Mouse (Mus musculus) liver, postnatal 0 days (tissue): ENCODE results near the gene Vac14. TPM values are rescaled to one million over a fixed set of nuclear protein-coding genes. Genes with fewer than 3 reads are reported as not detected.
"Not testable (repeated sequence)": the region's sequence is repeated elsewhere in the genome, so short reads cannot be mapped to it uniquely, and the experiment has no call there.

ENCODE experiments used
- ATAC-seq: fragments of 200-750 bp; cut with Nextera tagmentation; 2 replicates; pipeline ENCODE4 v1.8.0; 2017; ENCODE audit warnings: mild to moderate bottlenecking, moderate library complexity
- DNase-seq: peaks from one replicate; pipeline ENCODE4 v3.0.0-alpha.2; 2016
- H3K27ac ChIP-seq: fragments of 300-500 bp; sonication (generic); 2 replicates; pipeline ENCODE4 v1.5.1; 2014; ENCODE audit warnings: antibody characterized with exemption, moderate library complexity, mild to moderate bottlenecking, low read depth
- H3K27me3 ChIP-seq: fragments of 300-500 bp; sonication (generic); 2 replicates; pipeline ENCODE4 v1.6.1; 2014; ENCODE audit warnings: low read length, control low read depth, mixed read lengths; ENCODE audit not compliant: insufficient read depth
- H3K36me3 ChIP-seq: fragments of 300-500 bp; sonication (generic); replicated peaks from 2 replicates; pipeline ENCODE4 v1.6.1; 2014; ENCODE audit warnings: mild to moderate bottlenecking, control low read depth, low read length, moderate library complexity, mixed read lengths; ENCODE audit not compliant: insufficient read depth
- H3K4me1 ChIP-seq: fragments of 300-500 bp; sonication (generic); 2 replicates; pipeline ENCODE4 v1.6.1; 2014; ENCODE audit warnings: antibody characterized with exemption, mild to moderate bottlenecking, control low read depth; ENCODE audit not compliant: insufficient read depth
- H3K4me2 ChIP-seq: fragments of 300-500 bp; sonication (generic); 2 replicates; pipeline ENCODE4 v1.6.1; 2014; ENCODE audit warnings: low read depth, mild to moderate bottlenecking, low read length, moderate library complexity, mixed read lengths
- H3K4me3 ChIP-seq: fragments of 300-500 bp; sonication (generic); 2 replicates; pipeline ENCODE4 v1.5.1; 2014; ENCODE audit warnings: low read depth, low read length
- H3K9ac ChIP-seq: fragments of 300-500 bp; sonication (generic); replicated peaks from 2 replicates; pipeline ENCODE4 v1.6.1; 2014; ENCODE audit warnings: mild to moderate bottlenecking, moderate library complexity
- H3K9me3 ChIP-seq: fragments of 300-500 bp; sonication (generic); 2 replicates; pipeline ENCODE4 v1.6.1; 2016; ENCODE audit warnings: mild to moderate bottlenecking, control low read depth, low read length, mixed read lengths
- CTCF ChIP-seq: sonication (generic); IDR thresholded peaks from 2 replicates; pipeline ENCODE4 v1.5.1; 2016; ENCODE audit warnings: antibody characterized with exemption, low read depth
- EP300 ChIP-seq: IDR thresholded peaks from 2 replicates; pipeline ENCODE4 v1.6.1; 2016; ENCODE audit warnings: antibody characterized with exemption, low read depth, mild to moderate bottlenecking
- WGBS: fragments of 180-500 bp; shearing (Covaris S2); extraction: QIAGEN DNeasy Blood & Tissue Kit; methylation state at CpG from one replicate; pipeline ENCODE4 v1.1.7; 2014; ENCODE audit not compliant: insufficient replicate concordance; 5-methylcytosine and 5-hydroxymethylcytosine counted together
- polyA plus RNA-seq: library from polyadenylated mRNA; unstranded; fragments of >200 nt; fragmentation: Nextera tagmentation; extraction: Ambion mirVana; gene quantifications from 2 replicates; pipeline ENCODE4 v1.2.1, GENCODE M21; 2015

Gene Vac14
- polyA plus RNA-seq, 1 experiment from 2014 or later = 5.5 TPM

DNA sequence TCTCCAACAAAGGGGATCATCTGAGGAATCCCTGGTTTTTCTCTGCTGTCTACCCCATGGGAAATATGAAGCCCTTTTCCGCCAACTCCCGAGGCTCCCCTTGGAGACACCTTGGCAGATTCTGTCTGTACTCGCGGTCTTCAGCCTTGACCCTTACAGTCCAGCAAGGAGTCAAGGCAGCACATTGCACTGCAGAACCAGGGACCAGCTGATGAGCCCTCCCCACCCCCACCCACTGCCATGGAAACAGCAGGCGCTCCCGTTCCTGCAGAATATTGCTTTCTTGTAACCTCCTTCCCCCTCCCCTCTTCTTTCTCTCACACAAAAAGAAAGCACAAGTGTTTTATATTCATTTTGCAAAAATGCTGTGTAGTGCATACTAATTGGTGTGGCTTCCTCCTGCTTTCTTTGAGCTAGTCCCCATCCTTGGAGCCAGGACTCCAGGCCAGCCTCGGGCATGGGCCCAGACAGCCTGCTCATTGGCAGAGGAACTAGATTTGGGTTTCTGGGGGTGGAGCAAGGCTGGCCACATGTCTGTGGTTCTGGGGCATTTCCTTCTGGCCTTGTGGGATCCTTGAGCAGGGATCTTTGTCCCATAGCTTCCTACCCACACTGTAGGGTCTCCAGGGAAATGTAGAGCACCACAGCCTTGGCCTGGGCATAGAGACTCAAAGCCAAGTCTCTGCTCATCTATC lies 46.0 kb downstream of the Vac14 start:
- Histone ChIP-seq H3K4me3 (no peak overlapping the region), H3K27me3 (no peaks in the 10 kb centered on the region), H3K36me3 (peaks cover 10% of the 10 kb centered on the region; the same call in 1 of the 2 replicates), H3K27ac (no peak overlapping the region), H3K4me1 (no peaks in the 10 kb centered on the region), H3K9me3 (no peaks in the 10 kb centered on the region), H3K4me2 (no peak overlapping the region), H3K9ac (no peak overlapping the region)
- DNase-seq (no peak), ATAC-seq (no peak)
- WGBS = 72% methylated on average over 7 of the region's 7 CpGs
- TF ChIP-seq CTCF (no peak), EP300 (no peak)

DNA sequence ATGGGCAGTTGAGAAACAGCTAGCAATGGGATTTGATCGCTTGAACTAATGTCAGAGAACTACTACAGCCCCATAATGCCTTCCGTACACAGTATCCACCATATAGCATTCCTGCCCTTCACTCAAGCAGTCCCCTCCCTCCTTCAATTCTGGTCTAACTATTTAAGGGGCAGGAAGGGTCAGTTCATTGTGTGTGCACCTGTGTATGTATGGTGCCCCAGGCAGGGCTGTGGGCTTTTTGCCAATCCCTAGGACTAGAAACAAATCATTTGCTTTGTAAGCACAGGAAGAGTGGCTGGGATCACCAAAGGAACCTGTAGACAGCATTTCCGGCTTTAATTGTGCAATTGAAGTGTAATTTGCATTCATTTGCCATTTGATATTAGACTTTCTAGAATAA lies 46.6 kb downstream of the Vac14 start:
- ATAC-seq (no peak), DNase-seq (no peak)
- H3K9me3 ChIP-seq = no peaks in the 10 kb centered on the region
- H3K4me3 ChIP-seq = no peak overlapping the region
- no peak overlapping the region for H3K27ac ChIP-seq
- H3K4me1 ChIP-seq = no peaks in the 10 kb centered on the region
- H3K9ac ChIP-seq = no peak overlapping the region
- H3K4me2 ChIP-seq = no peak overlapping the region
- TF ChIP-seq CTCF (no peak), EP300 (no peak)
- peaks cover 10% of the 10 kb centered on the region; the same call in 1 of the 2 replicates for H3K36me3 ChIP-seq
- WGBS = 78% methylated on average over 3 of the region's 3 CpGs
- no peaks in the 10 kb centered on the region for H3K27me3 ChIP-seq

DNA sequence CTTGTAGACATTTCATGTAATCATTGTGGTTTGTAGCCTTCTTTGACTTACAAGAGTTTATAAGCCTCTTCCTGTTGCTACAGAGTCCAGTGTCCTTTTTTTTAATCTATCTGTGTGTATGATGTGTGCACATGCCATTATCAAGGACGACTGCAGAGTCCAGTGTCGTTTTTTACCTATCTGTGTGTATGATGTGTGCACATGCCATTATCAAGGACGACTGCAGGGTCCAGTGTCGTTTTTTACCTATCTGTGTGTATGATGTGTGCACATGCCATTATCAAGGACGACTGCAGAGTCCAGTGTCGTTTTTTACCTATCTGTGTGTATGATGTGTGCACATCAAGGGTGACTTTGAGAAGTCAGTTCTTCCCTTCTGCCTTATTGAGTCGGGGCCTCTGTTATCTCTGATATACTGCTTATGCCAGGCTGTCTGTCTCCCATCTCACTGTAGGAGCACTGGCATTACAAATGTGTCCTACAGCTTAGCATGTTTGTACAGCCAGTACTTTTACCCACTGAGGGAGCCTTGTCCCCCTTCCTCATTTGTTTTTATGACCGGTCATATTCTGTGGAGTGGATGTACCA lies 49.3 kb downstream of the Vac14 start:
- not testable (repeated sequence) for ATAC-seq, H3K27ac ChIP-seq, H3K4me3 ChIP-seq, H3K4me1 ChIP-seq, H3K27me3 ChIP-seq, H3K9me3 ChIP-seq, H3K4me2 ChIP-seq, DNase-seq, H3K9ac ChIP-seq, H3K36me3 ChIP-seq
- WGBS = 53% methylated on average over 8 of the region's 8 CpGs

DNA sequence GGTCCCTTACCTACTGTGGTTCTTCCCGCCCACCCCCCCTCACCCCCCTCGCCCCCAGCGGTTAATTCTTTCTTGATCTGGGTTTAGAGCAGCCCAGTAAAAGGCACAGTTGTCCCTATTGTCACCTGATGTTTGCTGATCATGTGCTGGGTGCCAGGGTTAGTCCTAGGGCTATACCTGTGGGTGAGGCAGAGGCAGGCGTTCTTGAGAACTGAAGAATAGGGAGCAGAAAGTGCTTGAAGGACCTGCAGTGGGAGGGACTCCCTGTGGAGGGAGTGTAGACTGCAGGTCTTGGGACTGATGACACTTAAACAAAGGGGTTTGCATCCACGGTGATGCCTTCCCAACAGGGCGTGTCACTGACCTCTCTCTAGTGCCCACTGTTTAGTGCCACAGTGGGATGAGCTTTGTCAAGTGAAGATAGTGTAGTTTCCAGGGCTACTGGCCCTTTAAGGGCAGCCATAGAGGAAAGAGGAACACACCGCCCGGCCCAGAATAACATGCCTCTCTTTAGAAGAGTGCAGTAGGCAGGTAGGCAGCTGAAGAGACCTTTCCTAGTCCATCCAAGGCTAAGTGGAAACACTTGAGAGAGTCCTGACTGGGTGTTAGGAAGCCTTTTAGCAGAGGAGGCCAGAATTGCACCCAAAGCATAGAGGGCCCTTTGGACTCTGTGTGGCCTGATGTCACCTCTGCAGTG lies 51.7 kb downstream of the Vac14 start:
- Histone ChIP-seq H3K4me2 (no peak overlapping the region), H3K9ac (no peak overlapping the region), H3K4me1 (no peaks in the 10 kb centered on the region), H3K27ac (no peak overlapping the region), H3K4me3 (no peak overlapping the region), H3K27me3 (no peaks in the 10 kb centered on the region), H3K36me3 (peaks cover 13% of the 10 kb centered on the region; the same call in 1 of the 2 replicates), H3K9me3 (no peaks in the 10 kb centered on the region)
- TF ChIP-seq EP300 (no peak), CTCF (no peak)
- ATAC-seq (no peak), DNase-seq (no peak)
- WGBS = 48% methylated on average over 8 of the region's 8 CpGs

DNA sequence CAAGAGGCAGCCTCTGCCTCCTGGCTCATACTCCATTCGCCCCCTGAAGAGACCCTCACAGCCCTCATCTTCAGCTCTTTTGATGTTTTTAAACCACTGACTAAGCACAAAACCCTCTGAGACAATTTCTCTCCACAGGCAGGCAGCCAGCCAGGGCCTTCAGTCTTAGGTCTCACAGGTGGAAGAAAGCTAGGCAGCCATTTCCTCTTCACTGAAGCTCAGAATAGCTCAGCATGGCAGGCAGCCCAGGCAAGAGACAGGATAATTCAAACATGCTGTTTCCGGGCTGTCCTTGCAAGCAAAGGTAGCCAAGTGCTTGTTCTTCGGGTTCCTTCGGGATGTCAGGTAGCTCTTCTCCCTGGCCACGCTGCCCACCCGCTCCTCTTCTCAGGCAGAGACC lies 52.9 kb downstream of the Vac14 start:
- no peak overlapping the region for H3K9ac ChIP-seq
- H3K36me3 ChIP-seq = peaks cover 13% of the 10 kb centered on the region
- H3K27me3 ChIP-seq = no peaks in the 10 kb centered on the region
- H3K27ac ChIP-seq = peak overlapping the region; percentile 34; the same call in 1 of the 2 replicates
- ATAC-seq (no peak), DNase-seq (no peak)
- H3K4me2 ChIP-seq = no peak overlapping the region
- no peak overlapping the region for H3K4me3 ChIP-seq
- H3K4me1 ChIP-seq = no peaks in the 10 kb centered on the region
- WGBS = 86% methylated on average over 6 of the region's 6 CpGs
- TF ChIP-seq CTCF (no peak), EP300 (no peak)
- no peaks in the 10 kb centered on the region for H3K9me3 ChIP-seq

DNA sequence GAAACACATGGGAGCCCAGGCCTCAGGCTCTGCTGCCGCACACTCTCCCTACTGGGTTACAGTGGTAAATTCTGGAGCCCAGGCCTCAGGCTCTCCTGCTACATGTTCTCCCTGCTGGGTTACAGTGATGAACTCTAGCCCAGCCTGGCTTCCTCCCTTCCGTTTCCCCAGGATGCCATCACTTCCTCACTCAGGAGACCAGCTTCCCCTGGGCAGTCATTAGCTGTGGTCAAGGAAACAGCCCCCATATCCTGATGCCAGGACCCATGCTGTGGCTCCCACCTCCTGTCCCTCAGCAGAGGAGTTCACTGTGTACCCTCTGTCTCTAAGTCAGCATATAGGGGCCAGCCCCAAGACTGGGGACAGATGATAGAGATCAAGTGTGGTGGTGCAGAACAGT lies 53.7 kb downstream of the Vac14 start:
- no peak for DNase-seq
- no peak for TF ChIP-seq CTCF
- TF ChIP-seq EP300 = no peak
- 63% methylated on average over 2 of the region's 2 CpGs for WGBS

More for the DNA sequence above, 53.7 kb downstream of the Vac14 start:
- no peak overlapping the region for H3K4me2 ChIP-seq
- H3K9me3 ChIP-seq = no peaks in the 10 kb centered on the region
- H3K36me3 ChIP-seq = peaks cover 13% of the 10 kb centered on the region
- no peak overlapping the region for H3K4me3 ChIP-seq
- no peaks in the 10 kb centered on the region for H3K4me1 ChIP-seq
- no peak overlapping the region for H3K9ac ChIP-seq
- ATAC-seq = peak; percentile 50
- no peaks in the 10 kb centered on the region for H3K27me3 ChIP-seq
- H3K27ac ChIP-seq = peak overlapping the region; percentile 34; the same call in 1 of the 2 replicates
